Mouse (Mus musculus) heart, adult 2 months (tissue): ENCODE results near the gene Hras.

Experiments used
- CTCF ChIP-seq: fragments of 200-600 bp; IDR thresholded peaks from 2 replicates; pipeline ENCODE4 v1.8.1; 2022; ENCODE audit warnings: antibody characterized with exemption, mild to moderate bottlenecking, moderate library complexity
- POLR2A ChIP-seq: fragments of 200-500 bp; IDR thresholded peaks from 2 replicates; pipeline ENCODE4 v1.6.1; 2011; ENCODE audit warnings: mild to moderate bottlenecking, low read depth, low read length, control low read depth; ENCODE audit not compliant: insufficient read depth

GRCm38 (mm10) chr7:141220377-141220776 is 26.6 kb upstream of the Hras start:
- TF ChIP-seq CTCF = no peak
- no peak for TF ChIP-seq POLR2A
